Mouse (Mus musculus) gastrocnemius, postnatal 10 days (tissue): ENCODE measurements around the gene Knstrn. TPM values are rescaled to one million over a fixed set of nuclear protein-coding genes. Genes with fewer than 3 reads are reported as not detected.

ENCODE experiments used
- DNase-seq: peaks from one replicate; pipeline ENCODE4 v3.0.0; 2021; ENCODE audit warnings: mixed read lengths
- total RNA-seq, 2 experiments: library from RNA; stranded (reverse); gene quantifications; 2 replicates each; pipeline ENCODE4 v1.2.3; 2021

Gene Knstrn
- total RNA-seq, 2 experiments from 2014 or later: 9.4 to 10.0 TPM

- DNase-seq: peak; percentile 70
Observed at GRCm38 (mm10) chr2:118790551-118791525, 23.0 kb upstream of the Knstrn start.

DNA sequence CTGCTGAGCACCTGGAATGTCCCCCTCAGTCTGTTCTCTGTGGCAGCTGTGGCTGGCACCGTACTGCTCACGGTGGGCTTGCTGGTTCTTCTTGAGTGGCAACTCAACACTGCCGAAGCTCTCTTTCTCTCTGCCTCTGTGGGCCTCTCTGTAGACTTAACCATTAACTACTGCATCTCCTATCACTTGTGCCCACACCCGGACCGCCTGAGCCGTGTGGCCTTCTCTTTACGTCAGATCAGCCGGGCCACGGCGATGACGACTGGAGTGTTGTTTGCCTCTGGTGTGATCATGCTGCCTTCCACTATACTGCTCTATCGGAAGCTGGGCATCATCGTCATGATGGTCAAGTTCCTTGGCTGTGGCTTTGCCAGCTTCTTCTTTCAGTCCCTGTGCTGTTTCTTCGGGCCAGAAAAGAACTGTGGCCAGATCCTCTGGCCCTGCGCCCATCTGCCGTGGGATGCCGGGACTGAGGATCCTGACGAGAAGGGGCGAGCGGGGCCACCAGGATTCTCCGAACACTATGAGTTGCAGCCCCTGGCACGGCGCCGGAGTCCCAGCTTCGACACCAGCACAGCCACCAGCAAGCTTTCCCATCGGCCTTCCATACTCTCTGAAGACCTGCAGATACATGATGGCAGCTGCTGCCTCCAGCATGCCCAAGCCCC, 22.1 kb upstream of the Knstrn start:
- no peak for DNase-seq

GRCm38 (mm10) chr2:118792259-118792613, 21.6 kb upstream of the Knstrn start:
- DNase-seq: no peak

GRCm38 (mm10) chr2:118793636-118794035, 20.2 kb upstream of the Knstrn start:
- DNase-seq: no peak

- no peak for DNase-seq
Observed at GRCm38 (mm10) chr2:118802542-118803118, 11.2 kb upstream of the Knstrn start.

DNA sequence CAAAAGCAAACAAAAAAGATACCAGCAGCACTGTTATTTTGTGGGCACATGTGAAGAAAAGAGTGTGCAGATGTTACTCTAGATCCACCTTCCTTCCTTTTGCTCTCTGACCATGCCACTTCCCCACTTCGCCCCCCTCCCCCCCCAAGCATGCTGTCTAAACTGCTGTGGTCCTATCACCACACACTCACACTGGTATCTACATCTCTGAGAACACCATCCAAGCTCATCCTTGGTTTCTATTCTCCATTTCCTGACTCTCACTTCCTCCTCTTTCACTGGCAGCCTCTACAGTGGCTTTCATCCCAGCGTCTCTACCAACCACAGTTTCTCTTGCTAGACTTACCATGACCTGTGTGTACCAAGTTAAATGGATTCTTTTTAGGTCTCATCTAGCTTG, 9.3 kb upstream of the Knstrn start:
- no peak for DNase-seq

DNA sequence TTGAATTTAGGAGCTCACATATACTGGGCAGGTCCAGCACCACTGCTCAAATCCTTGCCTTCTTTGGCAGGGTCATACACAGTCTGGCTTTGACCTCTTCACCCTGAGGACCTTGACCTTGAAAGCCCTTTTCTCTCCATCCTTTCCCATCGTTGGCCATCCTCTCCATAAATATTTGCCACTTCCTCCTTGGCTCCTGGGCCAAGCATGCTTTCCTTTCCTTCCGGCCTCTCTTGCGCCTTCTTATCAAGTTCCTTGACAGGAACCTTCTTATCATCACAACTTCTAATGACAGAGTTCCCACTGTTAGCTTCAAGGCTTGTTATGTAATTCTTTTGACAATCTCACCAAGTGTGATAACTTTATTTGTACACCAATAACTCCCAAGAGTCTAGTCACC, 8.7 kb upstream of the Knstrn start:
- no peak for DNase-seq

- DNase-seq: no peak
Observed at GRCm38 (mm10) chr2:118805756-118806155, 8.0 kb upstream of the Knstrn start.

DNA sequence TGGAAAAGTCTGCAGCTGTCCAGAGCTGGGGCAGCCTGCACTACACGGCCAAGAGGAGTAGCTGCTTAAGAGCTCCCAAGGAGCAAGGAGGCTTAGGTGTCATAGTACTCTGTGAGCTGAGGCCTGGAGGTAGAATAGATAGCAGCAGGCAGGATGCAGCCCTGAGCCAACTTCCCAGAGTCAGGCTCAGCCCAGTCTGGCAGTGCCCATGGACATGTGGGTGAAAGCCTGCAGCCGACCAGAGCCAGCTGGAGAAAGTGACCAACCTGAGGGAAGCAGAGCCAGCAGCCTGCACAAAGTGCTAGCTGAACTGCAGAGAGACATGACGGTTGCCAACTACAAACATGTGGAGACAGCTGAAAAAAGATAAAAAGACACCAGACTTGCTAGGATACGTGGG, 6.9 kb upstream of the Knstrn start:
- peak; percentile 47 for DNase-seq

DNA sequence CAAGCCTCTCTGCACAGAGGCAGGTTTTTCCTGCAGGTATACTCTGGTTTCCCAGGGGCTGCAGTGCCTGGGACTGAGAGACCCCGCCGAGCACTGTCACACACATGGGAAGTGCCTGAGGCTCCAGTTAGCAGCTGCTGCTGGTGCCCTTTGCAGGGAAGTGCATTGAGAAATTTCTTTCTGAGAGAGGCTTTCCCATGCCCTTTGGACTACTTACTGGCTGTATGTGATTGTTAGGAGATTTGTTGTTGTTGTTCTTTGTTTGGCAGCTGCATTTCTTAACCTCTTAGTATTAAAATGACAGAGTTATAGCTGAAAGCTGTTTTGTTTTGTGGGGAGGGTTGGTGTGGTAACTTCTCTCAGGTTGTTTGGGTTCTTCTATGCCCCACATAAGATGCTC, 2.9 kb upstream of the Knstrn start:
- DNase-seq: no peak

GRCm38 (mm10) chr2:118812724-118813123, 1.1 kb upstream of the Knstrn start:
- DNase-seq: no peak

DNA sequence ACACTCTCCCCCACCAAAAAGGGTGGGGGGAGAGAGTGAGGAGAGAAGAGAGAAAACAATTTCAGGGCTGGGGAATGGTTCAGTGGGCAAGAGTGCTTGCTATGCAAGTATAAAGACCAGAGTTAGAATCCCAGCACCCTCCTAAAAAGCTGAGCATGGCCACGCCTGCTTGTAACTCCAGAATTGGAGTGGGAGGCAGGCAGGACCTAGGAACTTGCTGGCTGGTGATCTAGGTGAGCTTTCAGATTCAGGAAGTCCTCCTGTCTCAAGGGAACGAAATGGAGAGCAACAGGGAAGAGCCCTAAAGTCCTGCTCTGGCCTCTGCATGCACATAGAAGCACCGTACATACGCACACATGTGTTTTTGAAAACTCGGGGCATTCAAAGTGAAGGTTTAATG, 9.0 kb downstream of the Knstrn start:
- DNase-seq: no peak

- DNase-seq: no peak
Observed at GRCm38 (mm10) chr2:118824396-118824795, 10.6 kb downstream of the Knstrn start.

- no peak for DNase-seq
Observed at GRCm38 (mm10) chr2:118829096-118829495, 15.3 kb downstream of the Knstrn start.

- DNase-seq: no peak
Observed at GRCm38 (mm10) chr2:118834061-118834460, 20.3 kb downstream of the Knstrn start.

GRCm38 (mm10) chr2:118835115-118835514, 21.3 kb downstream of the Knstrn start:
- no peak for DNase-seq

GRCm38 (mm10) chr2:118838330-118838729, 24.5 kb downstream of the Knstrn start:
- DNase-seq: no peak

- no peak for DNase-seq
Observed at GRCm38 (mm10) chr2:118841186-118841585, 27.4 kb downstream of the Knstrn start.

- no peak for DNase-seq
Observed at GRCm38 (mm10) chr2:118841774-118842173, 28.0 kb downstream of the Knstrn start.

- DNase-seq: no peak
Observed at GRCm38 (mm10) chr2:118844427-118844826, 30.6 kb downstream of the Knstrn start.

DNA sequence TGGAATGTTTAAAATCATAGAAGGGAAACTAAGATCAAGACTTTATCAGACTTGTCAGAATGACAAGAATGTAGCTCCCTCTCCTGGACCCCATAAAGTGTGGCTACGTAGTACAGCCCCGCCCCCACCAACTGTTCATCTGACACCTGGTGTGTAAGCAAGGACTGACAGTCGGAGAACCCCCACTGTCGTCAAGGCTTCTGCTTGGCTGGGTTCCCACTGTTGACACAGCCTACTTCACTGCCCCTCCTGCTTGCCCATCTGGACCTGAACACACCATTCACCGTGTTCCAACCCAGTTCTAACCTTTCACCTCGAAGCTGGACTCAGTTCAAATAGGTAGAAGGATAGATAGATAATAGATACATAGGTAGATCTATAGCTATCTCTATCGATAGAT, 32.4 kb downstream of the Knstrn start:
- peak; percentile 9 for DNase-seq

- no peak for DNase-seq
Observed at GRCm38 (mm10) chr2:118851756-118852155, 38.0 kb downstream of the Knstrn start.
